Mouse (Mus musculus): ENCODE data around the gene Prmt9. TPM values are rescaled to one million over a fixed set of nuclear protein-coding genes. Genes with fewer than 3 reads are reported as not detected.

Gene Prmt9
- polyA plus RNA-seq, 1 experiment from 2014 or later = 9.7 TPM

DNA sequence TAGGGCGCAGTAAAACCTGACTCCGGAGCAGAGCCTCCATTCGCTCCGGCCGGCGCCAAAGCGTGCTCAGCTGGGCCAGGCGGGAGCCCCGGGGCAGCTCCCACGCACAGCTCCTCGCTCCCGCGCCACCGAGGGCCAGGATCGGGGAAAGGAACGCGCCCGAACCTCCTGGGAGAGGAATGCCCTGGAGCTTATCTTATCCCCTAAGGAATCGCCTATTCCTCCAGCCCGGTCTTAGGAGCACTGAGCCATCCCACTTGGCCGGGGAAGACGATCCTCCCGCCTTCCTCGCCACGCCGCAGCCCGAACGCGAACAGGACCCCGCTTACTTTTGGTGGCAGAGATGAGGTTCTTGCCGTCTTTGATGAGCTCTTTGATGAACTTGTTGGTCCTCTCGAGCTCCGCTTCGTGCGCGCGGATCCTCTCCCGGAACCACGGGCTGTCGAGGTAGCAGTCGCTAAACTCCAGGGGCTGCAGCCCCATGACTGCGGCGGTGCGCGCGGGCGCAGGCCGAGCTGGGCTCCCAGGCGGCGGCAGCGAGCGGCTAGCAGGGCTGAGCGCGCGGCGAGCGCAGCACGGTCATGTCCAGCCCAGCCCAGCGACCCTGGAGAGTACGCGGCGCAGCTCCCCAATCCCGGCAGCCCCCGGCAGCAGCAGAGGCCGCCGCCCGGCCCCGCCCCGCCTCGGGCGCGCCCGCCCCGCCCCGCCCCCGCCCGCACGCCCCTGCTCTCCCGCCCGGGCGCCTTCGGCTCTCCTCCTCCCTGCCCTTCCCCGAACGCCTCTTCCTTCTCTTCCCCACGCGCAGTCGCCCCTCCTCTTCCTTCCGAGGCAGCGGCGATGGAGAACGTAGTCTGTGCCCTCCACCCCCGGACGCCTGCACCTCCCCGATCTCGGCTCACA lies 31.6 kb upstream of the Prmt9 start, which contains the start of gene Arhgap10:
Gene Arhgap10, minus strand, starts transcription at position 653 of the 900 bp plus-strand sequence.
- peak; percentile 90 for ATAC-seq (ENCODE audit: low FRiP score, low TSS enrichment)

DNA sequence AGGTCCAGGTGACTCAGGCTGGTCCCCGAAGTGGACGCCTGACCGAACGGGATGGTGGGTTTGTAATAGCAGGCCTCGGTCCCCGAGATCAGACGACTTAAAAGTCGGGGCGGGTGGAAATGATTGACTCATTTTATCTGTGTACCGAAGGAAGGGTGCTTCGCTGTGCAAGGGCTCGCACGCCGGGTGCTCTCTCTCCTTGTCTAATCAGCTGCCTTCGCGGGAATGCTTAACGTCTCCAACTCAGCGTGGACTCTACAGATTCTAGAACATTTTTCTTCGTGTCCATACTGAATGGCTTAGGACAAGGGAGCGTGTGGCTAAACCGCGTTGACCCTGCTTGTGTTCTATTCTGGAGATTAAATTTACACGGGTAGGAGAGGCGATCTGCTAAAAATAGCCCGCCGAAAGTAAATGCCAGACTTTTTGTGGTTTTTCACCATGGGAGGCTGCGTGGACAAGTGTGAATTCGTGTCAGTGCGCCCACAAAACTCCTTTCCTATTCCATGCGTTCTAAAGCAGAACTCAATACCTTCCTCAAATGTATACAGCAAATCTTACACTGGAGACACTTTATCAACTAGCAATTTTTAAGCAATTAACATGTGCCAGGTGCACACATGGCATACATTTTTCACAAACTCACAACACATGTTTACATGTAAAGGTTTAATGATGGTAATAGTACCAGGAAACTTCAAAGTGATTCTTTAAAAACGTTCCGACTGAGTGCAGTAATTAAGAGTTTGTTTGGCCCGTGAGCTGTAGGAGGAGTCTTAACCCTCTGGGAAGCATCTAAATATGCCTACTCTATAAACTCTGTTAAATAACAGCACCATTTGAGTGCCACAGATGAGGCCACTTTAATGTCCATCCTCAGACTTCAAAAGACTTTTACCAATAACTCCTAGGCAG lies 30.7 kb upstream of the Prmt9 start:
- H3K27me3 ChIP-seq (ENCODE audit: control insufficient read depth, insufficient read depth, low read length) = no peaks in the 10 kb centered on the region
- 6% methylated on average over 33 of the region's 33 CpGs for WGBS
- TF ChIP-seq EP300 (optimal IDR thresholded peaks at IDR 0.05) (no peak), CTCF (IDR thresholded peaks at IDR 0.05; ENCODE audit: low read depth) (no peak)
- peak; percentile 72 for ATAC-seq (ENCODE audit: low FRiP score, low TSS enrichment)
- peak overlapping the region; percentile 80 for H3K4me3 ChIP-seq (ENCODE audit: low read depth, low read length)
- no peaks in the 10 kb centered on the region for H3K36me3 ChIP-seq (ENCODE audit: control insufficient read depth, insufficient read depth, low read length)
- no peak for DNase-seq (ENCODE audit: low spot score)
- H3K9me3 ChIP-seq (ENCODE audit: control insufficient read depth, low read length) = no peaks in the 10 kb centered on the region
- peak overlapping the region; percentile 92 for H3K27ac ChIP-seq (replicated peaks)
- H3K4me1 ChIP-seq (replicated peaks; ENCODE audit: control insufficient read depth, insufficient read depth) = peaks cover 2% of the 10 kb centered on the region; the same call in 1 of the 2 replicates
- H3K4me2 ChIP-seq (replicated peaks; ENCODE audit: low read depth) = peak overlapping the region; percentile 74
- H3K9ac ChIP-seq (ENCODE audit: low read length) = peak overlapping the region; percentile 86

More for the DNA sequence above, 31.6 kb upstream of the Prmt9 start, which contains the start of gene Arhgap10:
- Histone ChIP-seq H3K36me3 (ENCODE audit: control insufficient read depth, insufficient read depth, low read length) (no peaks in the 10 kb centered on the region), H3K27me3 (ENCODE audit: control insufficient read depth, insufficient read depth, low read length) (no peaks in the 10 kb centered on the region), H3K9me3 (ENCODE audit: control insufficient read depth, low read length) (no peaks in the 10 kb centered on the region), H3K4me2 (replicated peaks; ENCODE audit: low read depth) (peak within 1 kb of the TSS; percentile 74), H3K4me1 (replicated peaks; ENCODE audit: control insufficient read depth, insufficient read depth) (peaks cover 2% of the 10 kb centered on the region), H3K4me3 (ENCODE audit: low read depth, low read length) (peak within 1 kb of the TSS; percentile 80), H3K9ac (ENCODE audit: low read length) (peak within 1 kb of the TSS; percentile 86), H3K27ac (replicated peaks) (peak within 1 kb of the TSS; percentile 92)
- peak; percentile 87 for DNase-seq (ENCODE audit: low spot score)
- TF ChIP-seq EP300 (optimal IDR thresholded peaks at IDR 0.05) (no peak), CTCF (IDR thresholded peaks at IDR 0.05; ENCODE audit: low read depth) (0 out of 2 replicates have a peak, but pooled peaks have one; percentile 1)
- WGBS = under 1% methylated on average over 52 of the region's 95 CpGs

DNA sequence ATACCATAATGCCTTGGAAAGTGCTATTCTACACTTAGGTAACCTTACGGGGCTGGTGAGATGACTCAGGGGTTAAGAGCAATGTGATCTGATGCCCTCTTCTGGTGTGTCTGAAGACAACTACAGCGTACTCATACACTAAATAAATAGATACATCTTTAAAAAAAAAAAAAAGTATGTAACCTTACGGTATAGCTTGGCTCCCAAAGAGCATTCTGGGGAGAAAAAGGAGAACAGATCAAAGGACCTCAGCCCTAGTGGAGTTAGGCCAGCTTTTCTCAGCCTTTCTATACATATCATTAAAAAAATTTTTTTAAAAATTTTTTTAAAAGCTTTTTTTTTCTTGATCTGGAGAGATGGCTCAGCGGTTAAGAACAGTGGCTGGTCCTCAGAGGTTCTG lies 28.6 kb upstream of the Prmt9 start:
- Histone ChIP-seq H3K27ac (replicated peaks) (no peak overlapping the region), H3K4me1 (replicated peaks; ENCODE audit: control insufficient read depth, insufficient read depth) (no peaks in the 10 kb centered on the region), H3K27me3 (ENCODE audit: control insufficient read depth, insufficient read depth, low read length) (no peaks in the 10 kb centered on the region), H3K9ac (ENCODE audit: low read length) (no peak overlapping the region), H3K4me3 (ENCODE audit: low read depth, low read length) (no peak overlapping the region), H3K4me2 (replicated peaks; ENCODE audit: low read depth) (no peak overlapping the region), H3K36me3 (ENCODE audit: control insufficient read depth, insufficient read depth, low read length) (no peaks in the 10 kb centered on the region), H3K9me3 (ENCODE audit: control insufficient read depth, low read length) (no peaks in the 10 kb centered on the region)
- 91% methylated on average over 4 of the region's 4 CpGs for WGBS
- DNase-seq (ENCODE audit: low spot score) (no peak), ATAC-seq (ENCODE audit: low FRiP score, low TSS enrichment) (no peak)
- no peak for TF ChIP-seq EP300 (optimal IDR thresholded peaks at IDR 0.05)
- 0 out of 2 replicates have a peak, but pooled peaks have one; percentile 3 for TF ChIP-seq CTCF (IDR thresholded peaks at IDR 0.05; ENCODE audit: low read depth)

- ATAC-seq (ENCODE audit: low FRiP score, low TSS enrichment) (no peak), DNase-seq (ENCODE audit: low spot score) (no peak)
- no peak overlapping the region for H3K27ac ChIP-seq (replicated peaks)
- WGBS = 68% methylated on average over 8 of the region's 8 CpGs
- H3K36me3 ChIP-seq (ENCODE audit: control insufficient read depth, insufficient read depth, low read length) = no peaks in the 10 kb centered on the region
- H3K9me3 ChIP-seq (ENCODE audit: control insufficient read depth, low read length) = no peaks in the 10 kb centered on the region
- no peaks in the 10 kb centered on the region for H3K27me3 ChIP-seq (ENCODE audit: control insufficient read depth, insufficient read depth, low read length)
- H3K4me1 ChIP-seq (replicated peaks; ENCODE audit: control insufficient read depth, insufficient read depth) = no peaks in the 10 kb centered on the region
- no peak for TF ChIP-seq CTCF (IDR thresholded peaks at IDR 0.05; ENCODE audit: low read depth)
- no peak for TF ChIP-seq EP300 (optimal IDR thresholded peaks at IDR 0.05)
- no peak overlapping the region for H3K9ac ChIP-seq (ENCODE audit: low read length)
- H3K4me2 ChIP-seq (replicated peaks; ENCODE audit: low read depth) = no peak overlapping the region
- H3K4me3 ChIP-seq (ENCODE audit: low read depth, low read length) = no peak overlapping the region
Measured at GRCm38 (mm10) chr8:77521028-77521785, 28.0 kb upstream of the Prmt9 start.

DNA sequence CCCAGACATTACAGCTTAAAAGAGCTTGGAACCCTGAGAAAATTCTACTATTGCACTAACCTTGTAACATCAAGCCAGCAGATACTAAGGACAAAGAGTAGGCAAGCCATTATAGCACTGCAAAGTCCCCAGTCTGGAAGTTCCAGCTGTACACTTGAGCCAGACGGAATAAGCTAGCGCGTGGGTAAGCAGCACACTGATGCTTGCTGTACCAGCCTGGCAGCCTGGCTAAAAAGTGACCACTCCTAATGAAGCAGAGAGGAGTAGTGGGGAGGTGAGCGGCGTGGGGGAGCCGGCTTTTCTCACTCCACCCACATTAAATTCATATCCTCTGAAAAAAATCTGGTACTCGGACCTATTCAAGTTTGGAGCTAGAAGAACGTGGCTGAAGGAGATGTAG lies 26.2 kb upstream of the Prmt9 start:
- Histone ChIP-seq H3K4me2 (replicated peaks; ENCODE audit: low read depth) (no peak overlapping the region), H3K9me3 (ENCODE audit: control insufficient read depth, low read length) (no peaks in the 10 kb centered on the region), H3K9ac (ENCODE audit: low read length) (no peak overlapping the region), H3K4me1 (replicated peaks; ENCODE audit: control insufficient read depth, insufficient read depth) (no peaks in the 10 kb centered on the region), H3K36me3 (ENCODE audit: control insufficient read depth, insufficient read depth, low read length) (no peaks in the 10 kb centered on the region), H3K4me3 (ENCODE audit: low read depth, low read length) (no peak overlapping the region), H3K27ac (replicated peaks) (no peak overlapping the region), H3K27me3 (ENCODE audit: control insufficient read depth, insufficient read depth, low read length) (no peaks in the 10 kb centered on the region)
- DNase-seq (ENCODE audit: low spot score) (no peak), ATAC-seq (ENCODE audit: low FRiP score, low TSS enrichment) (no peak)
- 72% methylated on average over 8 of the region's 8 CpGs for WGBS
- TF ChIP-seq EP300 (optimal IDR thresholded peaks at IDR 0.05) (no peak), CTCF (IDR thresholded peaks at IDR 0.05; ENCODE audit: low read depth) (no peak)
